Mouse (Mus musculus) small intestine, adult 2 months (tissue): ENCODE data around the gene Commd1.

Experiments
- CTCF ChIP-seq: fragments of 200-500 bp; IDR thresholded peaks from 2 replicates; pipeline ENCODE4 v1.5.1; 2012; ENCODE audit warnings: low read depth, mild to moderate bottlenecking, control low read depth, inconsistent platforms, low read length, moderate library complexity, mixed read lengths; ENCODE audit not compliant: insufficient replicate concordance, insufficient read length; ENCODE audit errors: extremely low read depth
- POLR2A ChIP-seq: fragments of 200-500 bp; IDR thresholded peaks from 2 replicates; pipeline ENCODE4 v1.6.1; 2012; ENCODE audit warnings: low read depth, mild to moderate bottlenecking, control low read depth, inconsistent platforms, low read length, moderate library complexity

- TF ChIP-seq POLR2A (no peak), CTCF (peak; percentile 43; the same call in 1 of the 2 replicates)
Observed at GRCm38 (mm10) chr11:23013580-23014294, 31.6 kb upstream of the Commd1 start.
